Mouse (Mus musculus) urinary bladder, postnatal 4 days (tissue): Measurements from ENCODE around the gene Vmn2r121.

Experiments used
- DNase-seq, 2 experiments: peaks; one replicate each; pipeline ENCODE4 v3.0.0; 2021 to 2022; ENCODE audit warnings: low spot score in 2 of 2

Gene Vmn2r121

GRCm38 (mm10) chrX:124135852-124136251, at the start of gene Vmn2r121:
Gene Vmn2r121 (minus strand): TSS chrX:124135952.
- DNase-seq = no peak
